Mouse (Mus musculus): ENCODE results near the gene Cdkn1a. TPM values are rescaled to one million over a fixed set of nuclear protein-coding genes. Genes with fewer than 3 reads are reported as not detected.
"Not testable (repeated sequence)": the region's sequence is repeated elsewhere in the genome, so short reads cannot be mapped to it uniquely, and the experiment has no call there.

Gene Cdkn1a
- polyA plus RNA-seq, 1 experiment from 2014 or later, result 92.1 TPM

- Histone ChIP-seq H3K27ac (no peak overlapping the region), H3K4me1 (peaks cover 35% of the 10 kb centered on the region), H3K4me3 (no peak overlapping the region), H3K27me3 (no peaks in the 10 kb centered on the region), H3K4me2 (replicated peaks) (no peak overlapping the region), H3K36me3 (no peaks in the 10 kb centered on the region), H3K9me3 (no peaks in the 10 kb centered on the region), H3K9ac (no peak overlapping the region; the same call in 1 of the 2 replicates)
- WGBS, result 58% methylated on average over 13 of the region's 13 CpGs
- ATAC-seq (ENCODE audit: low FRiP score, low read depth), result no peak
Measured at GRCm38 (mm10) chr17:29062119-29063035, 28.4 kb upstream of the Cdkn1a start.

- 61% methylated on average over 8 of the region's 8 CpGs for WGBS
Measured at GRCm38 (mm10) chr17:29063121-29063987, 27.4 kb upstream of the Cdkn1a start.

DNA sequence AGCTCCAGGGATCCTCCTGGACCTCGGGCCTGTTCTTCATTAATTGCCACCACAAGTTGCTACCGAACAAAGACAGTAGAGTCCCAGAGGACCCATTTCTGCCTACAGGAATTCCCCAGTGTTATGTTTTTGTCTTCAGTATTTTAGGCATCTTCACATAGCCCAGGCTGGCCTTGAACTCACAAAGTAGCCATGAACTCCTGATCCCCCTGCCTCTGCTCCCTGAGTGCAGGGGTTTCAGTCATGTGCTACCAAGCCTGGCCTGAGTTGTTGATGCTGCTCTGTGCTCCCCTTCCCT lies 26.8 kb upstream of the Cdkn1a start:
- 57% methylated on average over 2 of the region's 2 CpGs for WGBS
- Histone ChIP-seq H3K4me3 (no peak overlapping the region), H3K9me3 (no peaks in the 10 kb centered on the region), H3K27me3 (no peaks in the 10 kb centered on the region), H3K9ac (no peak overlapping the region), H3K4me2 (replicated peaks) (no peak overlapping the region), H3K4me1 (peaks cover 21% of the 10 kb centered on the region), H3K36me3 (no peaks in the 10 kb centered on the region), H3K27ac (no peak overlapping the region)
- no peak for ATAC-seq (ENCODE audit: low FRiP score, low read depth)

More at GRCm38 (mm10) chr17:29063121-29063987, 27.4 kb upstream of the Cdkn1a start:
- no peaks in the 10 kb centered on the region for H3K27me3 ChIP-seq
- H3K9ac ChIP-seq, result no peak overlapping the region; the same call in 1 of the 2 replicates
- H3K4me1 ChIP-seq, result peaks cover 25% of the 10 kb centered on the region
- no peaks in the 10 kb centered on the region for H3K36me3 ChIP-seq
- no peak for ATAC-seq (ENCODE audit: low FRiP score, low read depth)
- no peak overlapping the region for H3K4me2 ChIP-seq (replicated peaks)
- H3K27ac ChIP-seq, result no peak overlapping the region; the same call in 1 of the 2 replicates
- no peaks in the 10 kb centered on the region for H3K9me3 ChIP-seq
- no peak overlapping the region for H3K4me3 ChIP-seq

GRCm38 (mm10) chr17:29065245-29065940 lies 25.4 kb upstream of the Cdkn1a start:
- ATAC-seq (ENCODE audit: low FRiP score, low read depth), result no peak
- Histone ChIP-seq H3K9ac (no peak overlapping the region), H3K36me3 (no peaks in the 10 kb centered on the region), H3K4me3 (no peak overlapping the region), H3K27ac (no peak overlapping the region), H3K27me3 (no peaks in the 10 kb centered on the region), H3K4me1 (peaks cover 21% of the 10 kb centered on the region), H3K9me3 (no peaks in the 10 kb centered on the region), H3K4me2 (replicated peaks) (no peak overlapping the region)
- WGBS, result 80% methylated on average over 21 of the region's 21 CpGs

- no peaks in the 10 kb centered on the region for H3K9me3 ChIP-seq
- no peak overlapping the region for H3K9ac ChIP-seq
- WGBS, result 96% methylated on average over 3 of the region's 3 CpGs
- no peak overlapping the region for H3K27ac ChIP-seq
- no peak overlapping the region for H3K4me3 ChIP-seq
- ATAC-seq (ENCODE audit: low FRiP score, low read depth), result no peak
- no peaks in the 10 kb centered on the region for H3K27me3 ChIP-seq
- H3K4me1 ChIP-seq, result peaks cover 21% of the 10 kb centered on the region
- no peaks in the 10 kb centered on the region for H3K36me3 ChIP-seq
- no peak overlapping the region for H3K4me2 ChIP-seq (replicated peaks)
Measured at GRCm38 (mm10) chr17:29065971-29066370, 24.8 kb upstream of the Cdkn1a start.

DNA sequence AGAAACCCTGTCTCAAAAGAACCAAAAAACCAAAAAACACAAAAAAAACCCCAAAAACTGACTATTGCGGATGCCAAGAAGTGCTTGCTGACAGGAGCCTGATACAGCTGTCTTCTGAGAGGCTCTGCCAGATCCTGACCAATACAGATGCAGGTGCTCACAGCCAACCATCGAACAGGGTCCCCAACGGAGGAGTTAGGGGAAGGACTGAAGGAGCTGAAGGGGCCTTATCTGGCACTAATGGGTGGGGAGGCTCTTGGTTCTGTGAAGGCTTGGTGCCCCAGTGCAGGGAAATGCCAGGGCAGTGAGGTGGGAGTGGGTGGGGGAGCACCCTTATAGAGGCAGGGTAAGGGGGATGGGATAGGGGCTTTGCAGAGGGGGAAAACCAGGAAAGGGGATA lies 23.4 kb upstream of the Cdkn1a start:
- H3K4me2 ChIP-seq (replicated peaks); H3K27ac ChIP-seq; H3K36me3 ChIP-seq; H3K9ac ChIP-seq; H3K4me3 ChIP-seq; H3K27me3 ChIP-seq; H3K9me3 ChIP-seq; ATAC-seq (ENCODE audit: low FRiP score, low read depth): not testable (repeated sequence)
- 80% methylated on average over 3 of the region's 3 CpGs for WGBS
- peaks cover 21% of the 10 kb centered on the region for H3K4me1 ChIP-seq

GRCm38 (mm10) chr17:29067847-29068246 lies 22.9 kb upstream of the Cdkn1a start:
- WGBS, result 54% methylated on average over 5 of the region's 5 CpGs

DNA sequence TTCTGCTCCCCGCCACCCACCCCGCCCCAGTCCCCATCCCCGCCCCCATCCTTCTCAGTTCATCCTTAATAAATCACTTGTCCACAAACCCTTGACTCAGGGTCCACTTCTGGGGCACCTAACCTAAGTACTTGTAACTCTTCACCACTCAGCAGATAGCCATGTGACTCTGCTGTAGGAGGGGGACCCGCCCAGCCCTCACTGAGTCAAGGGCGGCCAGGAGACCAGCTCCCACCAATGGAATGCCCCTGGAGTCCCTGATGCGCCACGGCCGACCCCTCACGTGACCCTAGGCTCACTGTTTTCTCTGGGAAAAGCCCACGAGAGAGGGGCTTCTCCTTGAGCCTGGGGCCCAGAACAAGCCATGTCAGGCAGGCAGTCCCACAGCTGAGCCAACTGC lies 21.7 kb upstream of the Cdkn1a start:
- Histone ChIP-seq H3K9ac (no peak overlapping the region), H3K4me2 (replicated peaks) (no peak overlapping the region), H3K4me1 (peaks cover 23% of the 10 kb centered on the region), H3K36me3 (no peaks in the 10 kb centered on the region), H3K27me3 (no peaks in the 10 kb centered on the region), H3K4me3 (no peak overlapping the region), H3K27ac (no peak overlapping the region), H3K9me3 (no peaks in the 10 kb centered on the region)
- 73% methylated on average over 10 of the region's 10 CpGs for WGBS
- no peak for ATAC-seq (ENCODE audit: low FRiP score, low read depth)

More at GRCm38 (mm10) chr17:29067847-29068246, 22.9 kb upstream of the Cdkn1a start:
- Histone ChIP-seq H3K4me3 (no peak overlapping the region), H3K27ac (no peak overlapping the region), H3K36me3 (no peaks in the 10 kb centered on the region), H3K4me2 (replicated peaks) (no peak overlapping the region), H3K9me3 (no peaks in the 10 kb centered on the region), H3K9ac (no peak overlapping the region), H3K27me3 (no peaks in the 10 kb centered on the region), H3K4me1 (peaks cover 21% of the 10 kb centered on the region)
- no peak for ATAC-seq (ENCODE audit: low FRiP score, low read depth)

DNA sequence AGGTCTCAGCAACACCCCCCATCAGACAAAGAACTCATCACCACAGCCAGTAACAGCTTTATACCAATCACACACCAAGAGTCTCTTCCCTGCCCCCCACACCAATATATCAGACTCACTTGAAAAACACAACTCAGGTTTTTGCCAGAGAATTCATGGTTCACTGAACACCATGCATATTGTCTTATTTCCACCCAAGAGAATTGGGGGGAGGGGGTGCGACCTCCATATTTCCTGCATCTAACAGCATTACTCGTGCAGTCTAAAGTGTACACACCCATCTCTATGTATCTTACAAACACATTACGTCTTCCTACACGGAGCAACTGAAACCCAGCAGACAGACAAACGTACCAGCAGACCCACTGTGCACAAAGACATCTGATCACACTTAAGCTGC lies 19.0 kb upstream of the Cdkn1a start:
- H3K27ac ChIP-seq, result no peak overlapping the region
- no peak overlapping the region for H3K9ac ChIP-seq
- no peaks in the 10 kb centered on the region for H3K36me3 ChIP-seq
- H3K4me1 ChIP-seq, result peaks cover 20% of the 10 kb centered on the region
- H3K27me3 ChIP-seq, result no peaks in the 10 kb centered on the region
- WGBS, result 67% methylated on average over 5 of the region's 5 CpGs
- no peak overlapping the region for H3K4me3 ChIP-seq
- no peak for ATAC-seq (ENCODE audit: low FRiP score, low read depth)
- no peaks in the 10 kb centered on the region for H3K9me3 ChIP-seq
- H3K4me2 ChIP-seq (replicated peaks), result no peak overlapping the region

DNA sequence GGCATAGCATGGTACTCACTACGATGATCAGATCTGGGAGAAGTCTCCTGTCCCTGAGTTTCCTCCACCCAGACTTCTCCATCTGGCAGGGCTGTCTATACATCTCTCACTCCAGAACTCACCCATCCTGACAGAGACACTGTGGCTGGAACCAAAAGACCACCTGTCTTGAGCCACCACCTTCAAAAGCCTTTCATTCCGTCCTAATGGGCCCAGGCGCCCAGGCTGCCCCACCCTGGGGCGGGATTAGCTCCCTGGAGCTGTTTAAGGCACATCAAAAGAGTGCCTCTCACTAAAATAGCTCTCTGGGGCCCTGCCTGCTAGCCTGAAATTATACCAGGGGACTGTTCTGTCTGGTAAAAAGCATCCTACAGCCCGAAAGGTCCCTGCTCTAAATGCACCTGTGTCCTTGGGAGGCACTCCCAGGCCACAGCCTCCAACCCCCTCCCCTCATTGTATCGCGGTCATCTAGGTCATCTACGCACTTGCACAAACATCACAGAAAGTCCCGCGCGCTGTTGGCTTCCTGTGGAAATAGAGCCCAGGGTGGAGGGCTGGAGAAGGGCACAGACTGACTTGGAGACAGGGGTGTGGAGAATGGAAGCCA lies 18.0 kb upstream of the Cdkn1a start:
- Histone ChIP-seq H3K4me2 (replicated peaks) (no peak overlapping the region), H3K4me1 (peaks cover 20% of the 10 kb centered on the region), H3K36me3 (no peaks in the 10 kb centered on the region), H3K4me3 (no peak overlapping the region), H3K27ac (no peak overlapping the region), H3K27me3 (no peaks in the 10 kb centered on the region), H3K9ac (0 out of 2 replicates have a peak overlapping the region, but pooled peaks have one; percentile 2), H3K9me3 (no peaks in the 10 kb centered on the region)
- 12% methylated on average over 11 of the region's 11 CpGs for WGBS
- no peak for ATAC-seq (ENCODE audit: low FRiP score, low read depth)

GRCm38 (mm10) chr17:29073313-29073712 lies 17.5 kb upstream of the Cdkn1a start:
- H3K4me3 ChIP-seq, result no peak overlapping the region
- H3K4me2 ChIP-seq (replicated peaks), result no peak overlapping the region
- peaks cover 24% of the 10 kb centered on the region for H3K4me1 ChIP-seq
- H3K27me3 ChIP-seq, result no peaks in the 10 kb centered on the region
- no peak for ATAC-seq (ENCODE audit: low FRiP score, low read depth)
- 0 out of 2 replicates have a peak overlapping the region, but pooled peaks have one; percentile 2 for H3K9ac ChIP-seq
- WGBS, result 38% methylated on average over 5 of the region's 5 CpGs
- H3K9me3 ChIP-seq, result no peaks in the 10 kb centered on the region
- H3K36me3 ChIP-seq, result no peaks in the 10 kb centered on the region
- no peak overlapping the region for H3K27ac ChIP-seq
